Mouse (Mus musculus) midbrain, postnatal 0 days (tissue): ENCODE data around the gene 4921530L21Rik. TPM values are rescaled to one million over a fixed set of nuclear protein-coding genes. Genes with fewer than 3 reads are reported as not detected.

Experiments
- ATAC-seq: fragments of 200-750 bp; cut with Nextera tagmentation; 2 replicates; pipeline ENCODE4 v1.8.0; 2017; ENCODE audit warnings: moderate number of reproducible peaks, mild to moderate bottlenecking, moderate TSS enrichment, moderate library complexity; ENCODE audit not compliant: low FRiP score
- DNase-seq: peaks from one replicate; pipeline ENCODE4 v3.0.0-alpha.2; 2015; ENCODE audit warnings: low spot score
- H3K27ac ChIP-seq: fragments of 300-500 bp; sonication (generic); 2 replicates; pipeline ENCODE4 v1.5.1; 2014; ENCODE audit warnings: low read depth, mild to moderate bottlenecking, low read length, mixed read lengths
- H3K27me3 ChIP-seq: fragments of 300-500 bp; sonication (generic); 2 replicates; pipeline ENCODE4 v1.6.1; 2014; ENCODE audit warnings: low read length, control low read depth, mixed read lengths; ENCODE audit not compliant: insufficient read depth
- H3K36me3 ChIP-seq: fragments of 300-500 bp; sonication (generic); 2 replicates; pipeline ENCODE4 v1.6.1; 2014; ENCODE audit warnings: low read length, control low read depth, mixed read lengths; ENCODE audit not compliant: insufficient read depth
- H3K4me1 ChIP-seq: fragments of 300-500 bp; sonication (generic); 2 replicates; pipeline ENCODE4 v1.6.1; 2014; ENCODE audit warnings: mild to moderate bottlenecking, control low read depth, antibody characterized with exemption, low read length, mixed read lengths; ENCODE audit not compliant: insufficient read depth
- H3K4me2 ChIP-seq: fragments of 300-500 bp; sonication (generic); 2 replicates; pipeline ENCODE4 v1.6.1; 2014; ENCODE audit warnings: low read depth, mild to moderate bottlenecking, low read length, mixed read lengths; ENCODE audit not compliant: poor library complexity, severe bottlenecking
- H3K4me3 ChIP-seq: fragments of 300-500 bp; sonication (generic); 2 replicates; pipeline ENCODE4 v1.5.1; 2014; ENCODE audit warnings: low read depth, mild to moderate bottlenecking, low read length, moderate library complexity
- H3K9ac ChIP-seq: fragments of 300-500 bp; sonication (generic); replicated peaks from 2 replicates; pipeline ENCODE4 v1.6.1; 2014; ENCODE audit warnings: mild to moderate bottlenecking, low read length, moderate library complexity, mixed read lengths; ENCODE audit not compliant: poor library complexity, severe bottlenecking
- H3K9me3 ChIP-seq: fragments of 300-500 bp; sonication (generic); 2 replicates; pipeline ENCODE4 v1.6.1; 2016; ENCODE audit warnings: low read length, control low read depth
- CTCF ChIP-seq: IDR thresholded peaks from 2 replicates; pipeline ENCODE4 v1.5.1; 2016; ENCODE audit warnings: antibody characterized with exemption, mild to moderate bottlenecking
- WGBS: fragments of 180-500 bp; shearing (Covaris S2); extraction: QIAGEN DNeasy Blood & Tissue Kit; methylation state at CpG from one replicate; pipeline ENCODE4 v1.1.7; 2014; 5-methylcytosine and 5-hydroxymethylcytosine counted together
- polyA plus RNA-seq: library from polyadenylated mRNA; unstranded; fragments of >200 nt; fragmentation: Nextera tagmentation; extraction: Ambion mirVana; gene quantifications from 2 replicates; pipeline ENCODE4 v1.2.1, GENCODE M21; 2015
- total RNA-seq: library from RNA; depleted of rRNA; stranded (reverse); fragments of >200 nt; gene quantifications from 2 replicates; pipeline ENCODE4 v1.2.3, GENCODE M21; 2014; rRNA removed

The 4921530L21Rik gene
- total RNA-seq (not detected in 2 replicates), polyA plus RNA-seq (not detected in 2 replicates)

DNA sequence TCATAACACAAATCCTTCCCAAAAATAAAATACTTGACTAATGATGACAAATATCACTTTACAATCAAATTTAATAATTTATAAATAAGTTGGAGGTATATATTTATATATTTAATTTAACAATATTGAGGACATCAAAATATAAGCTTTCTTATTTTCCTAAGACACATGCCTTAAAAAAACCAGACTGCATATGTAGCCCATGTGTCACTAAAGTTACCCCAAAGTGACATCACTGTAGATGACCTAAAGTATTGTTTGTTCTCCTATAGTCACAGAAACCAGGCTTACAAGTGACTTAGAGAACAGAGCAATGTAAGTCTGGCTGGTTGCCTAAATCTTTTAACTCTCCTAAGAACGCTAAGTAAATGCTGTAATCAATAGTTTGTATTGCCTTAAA is at the start of gene 4921530L21Rik:
4921530L21Rik (plus strand) TSS at position 301 of the 400 bp plus-strand sequence.
- ATAC-seq (no peak), DNase-seq (no peak)
- H3K27ac ChIP-seq: no peak within 1 kb of the TSS
- H3K36me3 ChIP-seq: no peaks in the 10 kb centered on the region
- WGBS: 95% methylated on average over 1 of the region's 1 CpGs
- no peaks in the 10 kb centered on the region for H3K27me3 ChIP-seq
- no peak for TF ChIP-seq CTCF
- H3K4me3 ChIP-seq: no peak within 1 kb of the TSS
- H3K4me2 ChIP-seq: no peak within 1 kb of the TSS
- no peaks in the 10 kb centered on the region for H3K4me1 ChIP-seq
- no peaks in the 10 kb centered on the region for H3K9me3 ChIP-seq
- no peak within 1 kb of the TSS for H3K9ac ChIP-seq

DNA sequence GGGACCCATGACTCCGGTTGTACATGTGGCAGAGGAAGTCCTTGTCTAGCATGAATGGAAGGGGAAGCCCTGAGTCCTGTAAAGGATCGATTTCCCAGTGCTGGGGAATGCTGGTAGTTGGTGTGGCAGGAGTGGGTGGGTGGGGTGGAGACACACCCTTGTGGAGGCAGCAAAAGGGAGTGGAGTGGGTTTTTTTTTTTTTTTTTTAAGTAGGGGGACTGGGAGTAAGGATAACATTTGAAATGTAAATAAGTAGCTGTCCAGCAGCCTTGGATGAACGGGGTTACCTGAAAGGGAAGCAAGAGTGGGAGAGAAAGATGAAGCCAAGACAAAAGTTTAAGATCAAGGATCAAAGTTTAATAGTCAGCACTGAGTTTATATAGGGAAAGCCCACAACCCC is 47.2 kb upstream of the 4921530L21Rik start:
- no peaks in the 10 kb centered on the region for H3K27me3 ChIP-seq

DNA sequence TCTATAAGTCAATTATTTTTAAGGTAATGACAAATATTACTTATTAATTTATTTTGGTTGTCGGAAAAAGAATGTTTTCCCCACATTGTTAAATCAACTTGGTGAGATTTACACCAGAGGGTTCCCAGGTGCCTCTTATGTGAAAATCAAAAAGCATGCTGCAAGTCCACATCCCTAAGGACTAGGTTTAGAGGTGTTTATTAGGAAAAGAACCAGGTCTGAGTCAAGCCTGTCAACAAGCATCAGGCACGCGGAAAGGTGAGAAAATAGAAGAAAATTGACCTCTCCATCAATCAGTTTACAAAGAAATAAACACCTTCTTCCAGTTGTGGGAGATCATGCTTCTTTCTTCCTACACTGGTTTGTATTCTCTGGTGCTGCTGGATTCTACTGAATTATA is 18.1 kb upstream of the 4921530L21Rik start:
- no peak for DNase-seq
- Histone ChIP-seq H3K4me2 (no peak overlapping the region), H3K27me3 (no peaks in the 10 kb centered on the region), H3K9me3 (no peaks in the 10 kb centered on the region), H3K36me3 (no peaks in the 10 kb centered on the region), H3K4me1 (no peaks in the 10 kb centered on the region), H3K9ac (no peak overlapping the region), H3K27ac (no peak overlapping the region), H3K4me3 (no peak overlapping the region)
- 79% methylated on average over 3 of the region's 3 CpGs for WGBS
- no peak for ATAC-seq
- no peak for TF ChIP-seq CTCF

More for the DNA sequence above, 47.2 kb upstream of the 4921530L21Rik start:
- no peaks in the 10 kb centered on the region for H3K4me1 ChIP-seq
- H3K36me3 ChIP-seq: no peaks in the 10 kb centered on the region
- WGBS: 73% methylated on average over 3 of the region's 3 CpGs
- no peaks in the 10 kb centered on the region for H3K9me3 ChIP-seq
- ATAC-seq (no peak), DNase-seq (no peak)
- no peak overlapping the region for H3K4me3 ChIP-seq
- TF ChIP-seq CTCF: no peak
- H3K27ac ChIP-seq: no peak overlapping the region
- H3K9ac ChIP-seq: no peak overlapping the region
- no peak overlapping the region for H3K4me2 ChIP-seq

DNA sequence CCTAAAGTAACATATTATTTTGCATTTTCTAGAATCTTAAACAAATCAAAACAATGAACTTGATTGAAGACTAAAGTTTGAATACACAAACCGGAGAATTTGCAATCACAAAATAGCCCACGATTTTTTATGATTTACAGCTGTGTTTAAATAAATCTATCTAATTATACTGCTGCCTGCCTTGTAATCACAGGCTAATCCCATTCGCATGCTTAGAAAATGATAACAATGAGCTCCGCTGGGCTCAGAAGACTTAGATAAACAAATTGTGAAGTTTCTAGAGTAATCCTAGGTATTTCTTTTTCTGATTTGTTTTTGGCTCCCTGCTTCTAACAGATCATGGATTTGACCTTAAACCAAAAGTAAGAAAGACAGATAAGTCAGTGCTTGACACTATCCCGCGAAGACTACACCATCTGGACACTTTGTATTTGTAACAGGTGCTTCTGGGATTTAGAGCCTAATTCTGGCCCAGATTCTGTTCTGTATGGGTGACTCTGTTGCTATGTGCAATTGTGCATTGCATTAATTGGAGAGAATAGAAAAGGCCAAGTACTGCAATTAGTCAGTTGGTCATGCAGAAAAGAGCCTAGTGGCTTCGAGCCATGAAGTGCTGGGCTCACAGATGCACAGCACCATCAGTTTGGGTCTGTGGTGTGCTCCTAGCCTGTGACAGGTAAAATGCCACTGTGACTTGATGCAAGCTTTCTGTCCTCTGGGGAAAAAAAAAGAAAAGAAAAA is 15.2 kb upstream of the 4921530L21Rik start:
- ATAC-seq: peak; percentile 44; the same call in 1 of the 2 replicates
- H3K27ac ChIP-seq: no peak overlapping the region
- H3K36me3 ChIP-seq: no peaks in the 10 kb centered on the region
- no peak overlapping the region for H3K4me3 ChIP-seq
- peak; percentile 86 for DNase-seq
- no peaks in the 10 kb centered on the region for H3K4me1 ChIP-seq
- no peak overlapping the region for H3K9ac ChIP-seq
- 31% methylated on average over 7 of the region's 7 CpGs for WGBS
- no peak overlapping the region for H3K4me2 ChIP-seq
- TF ChIP-seq CTCF: no peak
- H3K27me3 ChIP-seq: no peaks in the 10 kb centered on the region
- no peaks in the 10 kb centered on the region for H3K9me3 ChIP-seq

DNA sequence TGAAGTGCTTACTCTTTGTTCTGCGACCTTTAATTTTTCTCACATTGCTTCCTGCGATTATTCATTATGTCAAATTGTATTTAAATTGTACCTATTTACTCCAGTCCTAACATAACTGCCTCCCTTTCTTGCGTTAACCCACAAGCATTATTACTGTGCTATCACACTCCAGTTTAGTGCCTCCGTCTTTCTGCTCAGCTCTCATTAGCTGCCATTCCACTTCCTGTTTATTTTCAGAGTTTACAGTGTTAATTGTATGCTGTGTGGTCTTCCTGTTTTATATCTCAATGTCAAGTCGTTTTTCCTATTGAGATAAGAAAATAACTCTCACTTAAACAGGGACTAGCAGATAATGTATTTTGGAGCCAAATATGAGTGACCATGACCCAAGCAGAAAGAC is 9.0 kb upstream of the 4921530L21Rik start:
- Histone ChIP-seq H3K4me3 (no peak overlapping the region), H3K9ac (no peak overlapping the region), H3K27ac (no peak overlapping the region), H3K4me2 (no peak overlapping the region), H3K27me3 (no peaks in the 10 kb centered on the region), H3K36me3 (no peaks in the 10 kb centered on the region), H3K4me1 (no peaks in the 10 kb centered on the region), H3K9me3 (no peaks in the 10 kb centered on the region)
- TF ChIP-seq CTCF: no peak
- 85% methylated on average over 5 of the region's 5 CpGs for WGBS
- DNase-seq (no peak), ATAC-seq (no peak)

DNA sequence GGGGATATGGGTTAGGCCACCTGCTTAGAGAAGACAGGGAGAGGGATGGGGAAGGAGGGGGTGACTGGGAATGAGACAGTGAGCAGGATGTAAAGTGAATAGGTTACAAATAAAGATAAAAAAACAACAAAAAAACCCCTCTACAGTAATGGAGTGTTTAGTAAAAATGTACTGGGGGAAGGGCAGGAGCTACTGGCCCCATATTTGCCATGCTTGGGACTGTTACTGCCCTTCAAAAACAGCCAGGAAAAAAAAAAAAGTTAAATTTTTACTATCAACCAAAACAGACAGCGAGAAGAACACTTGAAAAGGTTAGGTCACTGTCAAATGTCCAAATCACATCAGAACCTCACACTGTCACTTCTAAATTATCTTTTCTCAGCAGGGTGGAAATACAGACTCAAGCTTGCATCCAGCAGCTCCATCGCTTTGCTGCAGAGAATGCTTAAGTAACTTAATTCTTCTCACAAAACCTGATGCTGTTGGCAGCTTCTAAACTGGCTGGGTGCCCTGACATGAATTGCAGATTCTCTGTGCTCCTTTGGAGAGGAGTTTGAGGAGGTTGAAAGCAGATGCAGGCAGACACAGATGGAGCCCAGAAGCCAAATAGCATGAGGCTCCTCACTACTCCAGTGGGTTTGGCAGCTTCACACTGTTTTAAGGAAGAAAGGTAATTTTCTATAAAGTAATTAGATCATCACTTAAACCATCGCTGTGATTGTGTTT is 4.1 kb upstream of the 4921530L21Rik start:
- ATAC-seq (no peak), DNase-seq (peak; percentile 90)
- no peak overlapping the region for H3K9ac ChIP-seq
- H3K4me3 ChIP-seq: no peak overlapping the region
- no peak overlapping the region for H3K27ac ChIP-seq
- 32% methylated on average over 3 of the region's 3 CpGs for WGBS
- no peaks in the 10 kb centered on the region for H3K4me1 ChIP-seq
- H3K4me2 ChIP-seq: no peak overlapping the region
- H3K9me3 ChIP-seq: no peaks in the 10 kb centered on the region
- no peaks in the 10 kb centered on the region for H3K36me3 ChIP-seq
- no peak for TF ChIP-seq CTCF
- H3K27me3 ChIP-seq: no peaks in the 10 kb centered on the region
